In the genomic region with DNA sequence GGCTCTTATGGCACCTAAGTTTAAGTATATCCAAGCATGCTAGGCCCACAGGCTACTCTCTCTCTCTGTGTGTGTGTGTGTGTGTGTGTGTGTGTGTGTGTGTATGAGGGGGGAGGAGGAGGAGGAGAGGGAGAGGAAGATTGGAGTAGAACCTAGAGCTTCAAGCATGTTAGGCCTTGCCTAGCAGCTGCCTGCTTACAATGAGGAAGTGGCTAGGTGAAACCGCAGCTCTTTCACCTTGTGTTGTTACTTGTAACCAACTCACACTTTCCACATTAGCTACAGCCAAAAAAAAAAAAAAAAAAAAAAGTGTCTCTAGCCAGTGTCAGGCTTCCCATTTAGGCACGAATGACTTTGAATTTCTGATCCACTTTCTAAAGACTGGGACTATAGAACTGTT, we compare ENCODE assay signal across 16 mouse cellular contexts. TPM values are rescaled to one million over a fixed set of nuclear protein-coding genes. Genes with fewer than 3 reads are reported as not detected.
A peak's percentile ranks its signal among the peaks of the same experiment; 100 is the strongest.
DNase-seq lines count a peak whose midpoint lies in the region; ATAC-seq lines count a peak whose summit lies in the region.
"Had no signal": no experiment of that assay in that cellular context is flagged by ENCODE, and none has a peak within 500 bp of the region (broad histone marks: within the 10 kb centered on the region; RNA-seq: fewer than 3 reads in every experiment).

No protein-coding gene starts in this region.

- H3K9me3 ChIP-seq in forebrain, embryonic 12.5 days: no peaks in the 10 kb centered on the region
- H3K9me3 ChIP-seq: forebrain, embryonic 10.5 days; heart, embryonic 15.5 days had no signal

- peak; percentile 93 to 98 for ATAC-seq in hematopoietic stem cell, adult 5-6 weeks (replicated peaks in 1 of 2; ENCODE audit: insufficient read depth in 1 of 2, low FRiP score in 2 of 2, low TSS enrichment in 1 of 2, low read depth in 1 of 2, poor library complexity in 2 of 2, severe bottlenecking in 2 of 2)
- ATAC-seq in forebrain, embryonic 12.5 days (ENCODE audit: low FRiP score): no peak

- H3K4me3 ChIP-seq in forebrain, embryonic 12.5 days (replicated peaks): no peak overlapping the region
- H3K4me3 ChIP-seq: forebrain, embryonic 10.5 days; heart, embryonic 15.5 days; myocyte had no signal

- H3K36me3 ChIP-seq in forebrain, embryonic 12.5 days (replicated peaks): peaks cover 5% of the 10 kb centered on the region; the same call in 1 of the 2 replicates
- H3K36me3 ChIP-seq: heart, embryonic 15.5 days had no signal

- no peak overlapping the region for H3K9ac ChIP-seq in forebrain, embryonic 12.5 days
- H3K9ac ChIP-seq: heart, embryonic 15.5 days had no signal

- H3K4me2 ChIP-seq in forebrain, embryonic 12.5 days: no peak overlapping the region
- H3K4me2 ChIP-seq: heart, embryonic 15.5 days had no signal

- H3K27ac ChIP-seq in forebrain, embryonic 12.5 days: no peak overlapping the region
- H3K27ac ChIP-seq: forebrain, embryonic 10.5 days; heart, embryonic 15.5 days; macrophage had no signal

- peak; percentile 57 to 63 for DNase-seq in B cell, adult 2 months
- peak; percentile 43 to 47 for DNase-seq in CD8-positive naive resting alpha-beta T cell, adult 2 months (ENCODE audit: low read depth in 2 of 2, low spot score in 2 of 2)
- peak; percentile 79 to 82 for DNase-seq in spleen, postnatal 36 days (ENCODE audit: low spot score in 2 of 2)
- DNase-seq in urinary bladder, postnatal 25 days (ENCODE audit: low spot score): no peak
- no peak for DNase-seq in kidney, postnatal 14 days
- DNase-seq in testis, postnatal 10 days (ENCODE audit: low spot score): no peak
- DNase-seq: adrenal gland, postnatal 25 days; cerebellum, adult 11 months; gastrocnemius, postnatal 10 days; kidney, postnatal 25 days had no signal

- H3K4me1 ChIP-seq in forebrain, embryonic 12.5 days: no peaks in the 10 kb centered on the region
- H3K4me1 ChIP-seq: forebrain, embryonic 10.5 days had no signal

- no peaks in the 10 kb centered on the region for H3K27me3 ChIP-seq in forebrain, embryonic 12.5 days
- H3K27me3 ChIP-seq: heart, embryonic 15.5 days had no signal

- 93% methylated on average over 2 of the region's 2 CpGs for WGBS in forebrain, embryonic 12.5 days

RNA-seq across cellular contexts. Expression of gene Rlf, which starts 18.7 kb away (rescaled TPM):
- total RNA-seq in hematopoietic stem cell, adult 5-6 weeks (2017): 45.5 and 45.9 TPM in 2 replicates
- polyA plus RNA-seq in forebrain, embryonic 12.5 days (2016; fragmentation: Nextera tagmentation; extraction: Ambion mirVana): 34.2 and 34.5 TPM in 2 replicates

Comparison
In these comparisons a context has a peak if more than half of its experiments do, and no peak if none do; other contexts are left out.
1. DNase-seq: peak in B cell, adult 2 months (2 of 2), CD8-positive naive resting alpha-beta T cell, adult 2 months (2 of 2) and spleen, postnatal 36 days (2 of 2); none in urinary bladder, postnatal 25 days (single experiment), kidney, postnatal 14 days (single experiment) and testis, postnatal 10 days (single experiment).